Mouse (Mus musculus) macrophage (primary cell): ENCODE results near the gene Luzp1. TPM values are rescaled to one million over a fixed set of nuclear protein-coding genes. Genes with fewer than 3 reads are reported as not detected.

Experiments used
- H3K27ac ChIP-seq: fragments of 350-480 bp; formaldehyde crosslinking; 2 replicates; pipeline ENCODE4 v1.9.0; 2021
- H3K36me3 ChIP-seq: fragments of 350-480 bp; formaldehyde crosslinking; 2 replicates; pipeline ENCODE4 v1.9.0; 2021; ENCODE audit errors: inconsistent target
- H3K4me3 ChIP-seq: fragments of 350-480 bp; formaldehyde crosslinking; 2 replicates; pipeline ENCODE4 v1.9.0; 2021; ENCODE audit errors: inconsistent target
- H3K79me2 ChIP-seq: fragments of 350-480 bp; formaldehyde crosslinking; 2 replicates; pipeline ENCODE4 v1.9.0; 2021; ENCODE audit errors: inconsistent target
- WGBS: methylation state at CpG from one replicate; pipeline ENCODE4 v1.1.7; 2026; ENCODE audit warnings: inconsistent platforms; ENCODE audit not compliant: missing documents; 5-methylcytosine and 5-hydroxymethylcytosine counted together
- polyA plus RNA-seq: library from polyadenylated mRNA; stranded (reverse); fragments of 250-400 nt; gene quantifications from 3 replicates; pipeline ENCODE4 v1.2.4, GENCODE M21; 2018; ENCODE audit warnings: inconsistent platforms

Luzp1 gene
- polyA plus RNA-seq, 1 experiment from 2014 or later = 13.1 TPM

DNA sequence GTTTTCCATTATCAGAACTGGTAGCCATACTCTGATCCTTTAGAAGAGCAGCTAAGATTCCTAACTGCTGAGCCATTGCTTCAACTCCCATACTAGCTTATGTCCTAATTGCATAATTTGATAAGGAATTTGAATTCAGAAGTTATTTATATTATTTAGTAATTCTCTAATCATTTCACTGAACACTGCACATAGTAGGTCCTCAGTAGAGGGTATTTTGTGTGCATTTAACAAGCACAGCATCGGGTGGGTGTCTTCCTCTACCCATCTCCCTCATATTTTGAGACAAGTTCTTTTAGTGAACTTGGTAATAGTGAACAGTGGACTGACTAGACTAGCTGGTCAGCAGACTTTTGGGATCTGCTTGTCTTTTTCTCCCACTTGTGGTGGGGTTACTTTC is 7.1 kb downstream of the Luzp1 start:
- H3K36me3 ChIP-seq = no peaks in the 10 kb centered on the region
- H3K27ac ChIP-seq = no peak overlapping the region
- peaks cover 100% of the 10 kb centered on the region for H3K79me2 ChIP-seq
- no peak overlapping the region for H3K4me3 ChIP-seq
- WGBS = 80% methylated on average over 1 of the region's 1 CpGs

- 90% methylated on average over 2 of the region's 2 CpGs for WGBS
- Histone ChIP-seq H3K79me2 (peaks cover 100% of the 10 kb centered on the region), H3K4me3 (no peak overlapping the region), H3K27ac (no peak overlapping the region), H3K36me3 (no peaks in the 10 kb centered on the region)
Measured at GRCm38 (mm10) chr4:136486549-136486948, 17.0 kb downstream of the Luzp1 start.

- Histone ChIP-seq H3K27ac (no peak overlapping the region), H3K36me3 (no peaks in the 10 kb centered on the region), H3K4me3 (no peak overlapping the region), H3K79me2 (peaks cover 100% of the 10 kb centered on the region)
Measured at GRCm38 (mm10) chr4:136495993-136496392, 26.4 kb downstream of the Luzp1 start.

DNA sequence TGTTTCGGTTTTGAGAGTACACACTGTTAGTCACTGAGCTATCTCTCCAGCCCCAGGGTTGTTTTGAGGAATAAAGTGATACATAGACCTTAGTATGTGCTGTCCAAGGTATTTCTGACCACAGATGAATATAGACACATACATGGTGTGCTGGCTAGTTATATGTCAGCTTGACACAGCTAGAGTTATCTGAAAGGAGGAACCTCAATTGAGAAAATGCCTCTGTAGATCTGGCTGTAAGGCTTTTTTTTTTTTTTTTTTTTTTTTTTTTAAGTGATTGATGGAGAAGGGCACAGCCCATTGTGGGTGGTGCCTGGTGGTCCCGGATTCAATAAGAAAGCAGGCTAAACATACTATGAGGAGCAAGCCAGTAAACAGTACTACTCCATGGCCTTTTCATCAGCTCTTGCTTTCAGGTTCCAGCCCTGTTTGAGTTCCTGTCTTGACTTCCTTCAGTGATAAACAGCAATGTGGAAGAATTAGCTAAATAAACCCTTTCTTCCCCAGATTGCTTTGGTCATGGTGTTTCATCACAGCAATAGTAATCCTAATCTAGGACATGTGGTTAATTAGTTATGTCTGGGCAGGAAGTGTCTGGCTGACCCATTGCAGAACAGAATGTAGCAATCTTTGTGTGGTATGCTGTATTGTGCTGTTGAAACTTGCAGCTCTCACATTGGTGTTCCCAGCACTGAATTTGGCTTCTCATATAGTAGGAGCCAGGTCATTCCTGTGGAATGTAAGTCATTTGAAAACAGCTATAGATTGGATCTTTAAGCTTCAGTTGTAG is 36.1 kb downstream of the Luzp1 start:
- no peaks in the 10 kb centered on the region for H3K36me3 ChIP-seq
- 10% methylated on average over 2 of the region's 2 CpGs for WGBS
- H3K4me3 ChIP-seq = no peak overlapping the region
- H3K27ac ChIP-seq = no peak overlapping the region
- H3K79me2 ChIP-seq = peaks cover 87% of the 10 kb centered on the region

- WGBS = 93% methylated on average over 1 of the region's 1 CpGs
- Histone ChIP-seq H3K36me3 (no peaks in the 10 kb centered on the region), H3K27ac (no peak overlapping the region), H3K4me3 (no peak overlapping the region), H3K79me2 (peaks cover 81% of the 10 kb centered on the region)
Measured at GRCm38 (mm10) chr4:136509857-136510256, 40.3 kb downstream of the Luzp1 start.

- WGBS = 51% methylated on average over 4 of the region's 4 CpGs
- H3K27ac ChIP-seq = no peak overlapping the region
Measured at GRCm38 (mm10) chr4:136511708-136512107, 42.1 kb downstream of the Luzp1 start.

GRCm38 (mm10) chr4:136512905-136513304 is 43.3 kb downstream of the Luzp1 start:
- no peak overlapping the region for H3K27ac ChIP-seq
- H3K79me2 ChIP-seq = peaks cover 94% of the 10 kb centered on the region

More at GRCm38 (mm10) chr4:136511708-136512107, 42.1 kb downstream of the Luzp1 start:
- Histone ChIP-seq H3K79me2 (peaks cover 94% of the 10 kb centered on the region), H3K4me3 (no peak overlapping the region), H3K36me3 (no peaks in the 10 kb centered on the region)

GRCm38 (mm10) chr4:136518141-136518540 is 48.6 kb downstream of the Luzp1 start:
- H3K4me3 ChIP-seq = no peak overlapping the region
- H3K27ac ChIP-seq = no peak overlapping the region
- no peaks in the 10 kb centered on the region for H3K36me3 ChIP-seq
- 81% methylated on average over 2 of the region's 2 CpGs for WGBS
- H3K79me2 ChIP-seq = peaks cover 83% of the 10 kb centered on the region

More at GRCm38 (mm10) chr4:136512905-136513304, 43.3 kb downstream of the Luzp1 start:
- Histone ChIP-seq H3K36me3 (no peaks in the 10 kb centered on the region), H3K4me3 (no peak overlapping the region)

- 55% methylated on average over 2 of the region's 2 CpGs for WGBS
- Histone ChIP-seq H3K36me3 (no peaks in the 10 kb centered on the region), H3K4me3 (no peak overlapping the region), H3K79me2 (peaks cover 80% of the 10 kb centered on the region), H3K27ac (no peak overlapping the region)
Measured at GRCm38 (mm10) chr4:136518576-136518975, 49.0 kb downstream of the Luzp1 start.

DNA sequence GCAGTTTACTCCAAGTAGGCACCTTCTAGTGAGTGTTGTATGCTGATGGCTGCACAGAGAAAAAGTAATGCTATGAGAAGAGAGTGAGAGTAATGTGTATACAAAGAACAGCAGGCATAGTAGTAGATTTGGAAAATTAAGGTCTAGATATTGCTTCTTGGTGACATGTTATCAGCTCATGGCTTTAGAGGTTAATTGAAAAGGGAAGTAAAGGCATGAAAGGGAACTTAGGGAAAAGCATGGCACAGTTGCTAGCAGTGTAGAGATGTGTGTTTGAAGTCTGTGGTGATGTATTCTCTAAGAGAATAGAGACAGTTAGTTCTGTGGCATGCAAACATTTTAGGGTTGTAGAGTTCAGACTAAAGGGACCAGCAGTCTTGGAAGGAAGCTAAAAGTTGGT is 50.3 kb downstream of the Luzp1 start:
- H3K36me3 ChIP-seq = no peaks in the 10 kb centered on the region
- no peak overlapping the region for H3K4me3 ChIP-seq
- H3K79me2 ChIP-seq = peaks cover 79% of the 10 kb centered on the region
- H3K27ac ChIP-seq = no peak overlapping the region

DNA sequence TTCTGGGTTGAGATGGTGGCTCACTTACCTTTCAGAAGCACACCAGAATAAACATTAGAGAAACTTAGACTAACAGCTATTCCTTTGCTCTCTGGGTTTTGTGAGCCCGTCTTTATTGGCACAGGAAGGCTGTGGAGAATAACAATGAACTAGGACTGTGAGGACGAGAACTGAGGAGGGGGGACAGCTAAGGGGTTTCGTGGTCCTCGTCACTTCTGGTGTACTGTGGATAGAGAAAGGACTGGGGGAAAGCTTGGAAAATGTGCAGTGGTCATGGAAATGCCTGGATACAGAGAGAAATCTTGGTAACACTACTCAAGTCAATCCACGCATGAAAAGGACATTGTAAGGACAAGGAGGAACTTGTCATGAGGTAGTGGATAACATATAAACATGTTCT is 52.3 kb downstream of the Luzp1 start:
- 100% methylated on average over 5 of the region's 5 CpGs for WGBS
- H3K27ac ChIP-seq = no peak overlapping the region
- H3K79me2 ChIP-seq = peaks cover 67% of the 10 kb centered on the region; the same call in 1 of the 2 replicates
- no peaks in the 10 kb centered on the region for H3K36me3 ChIP-seq
- no peak overlapping the region for H3K4me3 ChIP-seq

GRCm38 (mm10) chr4:136524309-136524708 is 54.7 kb downstream of the Luzp1 start:
- WGBS = 90% methylated on average over 2 of the region's 2 CpGs
- peaks cover 55% of the 10 kb centered on the region; the same call in 1 of the 2 replicates for H3K79me2 ChIP-seq
- 0 out of 2 replicates have a peak, but pooled peaks cover 8% of the 10 kb centered on the region for H3K36me3 ChIP-seq
- H3K27ac ChIP-seq = no peak overlapping the region
- H3K4me3 ChIP-seq = no peak overlapping the region

DNA sequence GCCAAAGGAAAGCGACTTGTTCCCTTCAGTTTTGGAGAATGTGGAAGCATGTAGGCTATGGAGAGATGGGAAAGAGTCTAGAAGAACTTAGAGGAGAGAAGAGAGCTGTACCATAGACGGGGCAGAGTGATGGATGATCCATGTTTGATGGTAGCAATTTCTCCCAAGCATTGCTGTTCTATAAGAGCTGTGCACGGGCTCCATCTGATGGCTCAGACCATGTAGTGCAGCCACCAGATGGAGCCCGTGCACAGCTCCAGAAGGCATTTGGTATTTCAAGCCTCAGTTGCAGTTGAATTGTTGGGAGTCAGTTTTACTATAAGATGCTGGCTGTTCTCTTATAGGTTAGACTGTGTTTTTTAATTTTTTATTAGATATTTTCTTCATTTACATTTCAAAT is 56.9 kb downstream of the Luzp1 start:
- WGBS = 27% methylated on average over 4 of the region's 4 CpGs
- Histone ChIP-seq H3K79me2 (peaks cover 44% of the 10 kb centered on the region; the same call in 1 of the 2 replicates), H3K4me3 (no peak overlapping the region)

DNA sequence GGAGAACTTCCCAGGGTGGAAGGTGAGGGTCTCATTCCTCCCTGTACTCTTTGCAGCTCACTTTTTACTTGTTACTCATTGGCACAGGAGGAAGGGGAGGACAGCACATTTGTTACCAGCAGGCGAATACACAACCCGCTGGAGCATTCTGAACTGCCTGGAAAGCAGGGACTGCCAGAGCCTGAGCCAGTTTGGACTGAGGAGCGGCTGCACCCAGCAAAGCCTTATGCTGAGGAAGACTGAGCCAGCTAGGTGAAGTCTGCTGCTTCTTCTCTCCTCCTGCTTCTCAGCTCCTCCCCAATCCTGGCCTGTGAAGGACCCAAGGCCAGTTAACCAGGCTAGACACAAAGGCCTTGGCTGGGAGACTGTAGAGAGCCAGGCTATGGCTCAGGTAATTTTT is 75.6 kb downstream of the Luzp1 start:
- Histone ChIP-seq H3K36me3 (peaks cover 78% of the 10 kb centered on the region), H3K79me2 (no peaks in the 10 kb centered on the region)
- WGBS = 95% methylated on average over 3 of the region's 3 CpGs

More for the DNA sequence above, 56.9 kb downstream of the Luzp1 start:
- Histone ChIP-seq H3K36me3 (0 out of 2 replicates have a peak, but pooled peaks cover 8% of the 10 kb centered on the region), H3K27ac (no peak overlapping the region)

GRCm38 (mm10) chr4:136546279-136547045 is 76.9 kb downstream of the Luzp1 start:
- H3K4me3 ChIP-seq = no peak overlapping the region
- H3K79me2 ChIP-seq = no peaks in the 10 kb centered on the region
- WGBS = 87% methylated on average over 3 of the region's 3 CpGs
- H3K27ac ChIP-seq = no peak overlapping the region
- peaks cover 77% of the 10 kb centered on the region for H3K36me3 ChIP-seq

More for the DNA sequence above, 75.6 kb downstream of the Luzp1 start:
- Histone ChIP-seq H3K27ac (no peak overlapping the region), H3K4me3 (no peak overlapping the region)
